Mouse (Mus musculus) B cell, adult 2 months (primary cell): Measurements from ENCODE around the gene Tns1.
A peak's percentile ranks its signal among the peaks of the same experiment; 100 is the strongest.

ENCODE experiments used
- DNase-seq, 2 experiments: peaks; one replicate each; pipeline ENCODE4 v3.0.0; 2022

The Tns1 gene

GRCm38 (mm10) chr1:74057501-74057900 lies 66.7 kb downstream of the Tns1 start:
- DNase-seq: no peak

- DNase-seq: no peak
Observed at GRCm38 (mm10) chr1:74055552-74055951, 68.7 kb downstream of the Tns1 start.

- no peak for DNase-seq
Observed at GRCm38 (mm10) chr1:74054471-74054870, 69.8 kb downstream of the Tns1 start.

- no peak for DNase-seq
Observed at GRCm38 (mm10) chr1:74054007-74054406, 70.2 kb downstream of the Tns1 start.

GRCm38 (mm10) chr1:74053068-74053467 lies 71.2 kb downstream of the Tns1 start:
- DNase-seq: no peak

- no peak for DNase-seq
Observed at GRCm38 (mm10) chr1:74051349-74051748, 72.9 kb downstream of the Tns1 start.

- DNase-seq: no peak
Observed at GRCm38 (mm10) chr1:74049430-74049829, 74.8 kb downstream of the Tns1 start.

- DNase-seq: no peak
Observed at GRCm38 (mm10) chr1:74047722-74048121, 76.5 kb downstream of the Tns1 start.

- DNase-seq: no peak
Observed at GRCm38 (mm10) chr1:74047311-74047710, 76.9 kb downstream of the Tns1 start.

- no peak for DNase-seq
Observed at GRCm38 (mm10) chr1:74045034-74045433, 79.2 kb downstream of the Tns1 start.

GRCm38 (mm10) chr1:74044421-74044820 lies 79.8 kb downstream of the Tns1 start:
- no peak for DNase-seq

- no peak for DNase-seq
Observed at GRCm38 (mm10) chr1:74043584-74044105, 80.6 kb downstream of the Tns1 start.

GRCm38 (mm10) chr1:74042711-74043467 lies 81.4 kb downstream of the Tns1 start:
- DNase-seq: peak in 1 of 2 experiments; percentile 23

GRCm38 (mm10) chr1:74041692-74042091 lies 82.6 kb downstream of the Tns1 start:
- no peak for DNase-seq

- no peak for DNase-seq
Observed at GRCm38 (mm10) chr1:74041178-74041577, 83.1 kb downstream of the Tns1 start.

GRCm38 (mm10) chr1:74036560-74037390 lies 87.5 kb downstream of the Tns1 start:
- peak; percentile 25 to 43 for DNase-seq

GRCm38 (mm10) chr1:74035912-74036489 lies 88.2 kb downstream of the Tns1 start:
- no peak for DNase-seq

- DNase-seq: no peak
Observed at GRCm38 (mm10) chr1:74035487-74035886, 88.8 kb downstream of the Tns1 start.

GRCm38 (mm10) chr1:74034736-74035135 lies 89.5 kb downstream of the Tns1 start:
- no peak for DNase-seq

GRCm38 (mm10) chr1:74034211-74034610 lies 90.0 kb downstream of the Tns1 start:
- DNase-seq: no peak

- no peak for DNase-seq
Observed at GRCm38 (mm10) chr1:74033407-74033806, 90.8 kb downstream of the Tns1 start.

- DNase-seq: no peak
Observed at GRCm38 (mm10) chr1:74032966-74033365, 91.3 kb downstream of the Tns1 start.
